Mouse (Mus musculus) stomach, embryonic 14.5 days (tissue): Measurements from ENCODE around the gene Mt4. TPM values are rescaled to one million over a fixed set of nuclear protein-coding genes. Genes with fewer than 3 reads are reported as not detected.

ENCODE experiments used
- ATAC-seq: fragments of 200-750 bp; cut with Nextera tagmentation; 2 replicates; pipeline ENCODE4 v1.8.0; 2017; ENCODE audit warnings: low read depth, moderate TSS enrichment; ENCODE audit not compliant: insufficient number of reproducible peaks, insufficient read depth, low FRiP score
- H3K27ac ChIP-seq: fragments of 300-500 bp; sonication (generic); 2 replicates; pipeline ENCODE4 v1.5.1; 2014; ENCODE audit warnings: mild to moderate bottlenecking, low read length, moderate library complexity, mixed read lengths
- H3K27me3 ChIP-seq: fragments of 300-500 bp; sonication (generic); 2 replicates; pipeline ENCODE4 v1.6.1; 2014; ENCODE audit warnings: low read length, control low read depth, mixed read lengths; ENCODE audit not compliant: control insufficient read depth, insufficient read depth
- H3K36me3 ChIP-seq: fragments of 300-500 bp; sonication (generic); 2 replicates; pipeline ENCODE4 v1.6.1; 2014; ENCODE audit warnings: mild to moderate bottlenecking, control low read depth, low read length, moderate library complexity, mixed read lengths; ENCODE audit not compliant: control insufficient read depth, insufficient read depth
- H3K4me1 ChIP-seq: fragments of 300-500 bp; sonication (generic); 2 replicates; pipeline ENCODE4 v1.6.1; 2014; ENCODE audit warnings: low read length, control low read depth, mixed read lengths; ENCODE audit not compliant: control insufficient read depth, insufficient read depth
- H3K4me2 ChIP-seq: fragments of 300-500 bp; sonication (generic); replicated peaks from 2 replicates; pipeline ENCODE4 v1.6.1; 2014; ENCODE audit warnings: low read depth, low read length, control low read depth
- H3K4me3 ChIP-seq: fragments of 300-500 bp; sonication (generic); 2 replicates; pipeline ENCODE4 v1.5.1; 2014; ENCODE audit warnings: low read depth, low read length, control low read depth
- H3K9ac ChIP-seq: fragments of 300-500 bp; sonication (generic); replicated peaks from 2 replicates; pipeline ENCODE4 v1.6.1; 2014; ENCODE audit warnings: low read depth, mild to moderate bottlenecking, control low read depth, low read length, moderate library complexity, mixed read lengths
- H3K9me3 ChIP-seq: fragments of 300-500 bp; sonication (generic); 2 replicates; pipeline ENCODE4 v1.6.1; 2016; ENCODE audit warnings: low read depth, low read length, control low read depth; ENCODE audit not compliant: control insufficient read depth
- WGBS: fragments of 180-500 bp; shearing (Covaris S2); extraction: QIAGEN DNeasy Blood & Tissue Kit; methylation state at CpG from one replicate; pipeline ENCODE4 v1.1.7; 2014; 5-methylcytosine and 5-hydroxymethylcytosine counted together
- polyA plus RNA-seq: library from polyadenylated mRNA; unstranded; fragments of >200 nt; fragmentation: Nextera tagmentation; extraction: Ambion mirVana; gene quantifications from 2 replicates; pipeline ENCODE4 v1.2.1, GENCODE M21; 2014

Mt4 gene
- polyA plus RNA-seq, 1 experiment from 2014 or later = not detected

GRCm38 (mm10) chr8:94167244-94167643, 30.2 kb downstream of the Mt4 start:
- Histone ChIP-seq H3K36me3 (no peaks in the 10 kb centered on the region), H3K4me2 (no peak overlapping the region), H3K4me3 (no peak overlapping the region), H3K27me3 (peaks cover 11% of the 10 kb centered on the region), H3K9ac (no peak overlapping the region), H3K9me3 (no peaks in the 10 kb centered on the region), H3K4me1 (peaks cover 3% of the 10 kb centered on the region; the same call in 1 of the 2 replicates), H3K27ac (no peak overlapping the region)
- WGBS = 4% methylated on average over 6 of the region's 6 CpGs
- no peak for ATAC-seq

GRCm38 (mm10) chr8:94169547-94169946, 32.5 kb downstream of the Mt4 start:
- no peak overlapping the region for H3K4me2 ChIP-seq
- WGBS = 74% methylated on average over 5 of the region's 5 CpGs
- H3K27ac ChIP-seq = no peak overlapping the region
- peaks cover 22% of the 10 kb centered on the region for H3K27me3 ChIP-seq
- no peaks in the 10 kb centered on the region for H3K9me3 ChIP-seq
- H3K9ac ChIP-seq = no peak overlapping the region
- no peak overlapping the region for H3K4me3 ChIP-seq
- no peak for ATAC-seq
- H3K36me3 ChIP-seq = no peaks in the 10 kb centered on the region
- H3K4me1 ChIP-seq = peaks cover 7% of the 10 kb centered on the region; the same call in 1 of the 2 replicates

GRCm38 (mm10) chr8:94171321-94171755, 34.3 kb downstream of the Mt4 start:
- peak overlapping the region; percentile 35 for H3K4me3 ChIP-seq
- no peak for ATAC-seq
- H3K27ac ChIP-seq = no peak overlapping the region
- no peak overlapping the region for H3K9ac ChIP-seq
- H3K9me3 ChIP-seq = no peaks in the 10 kb centered on the region
- no peaks in the 10 kb centered on the region for H3K36me3 ChIP-seq
- WGBS = 46% methylated on average over 10 of the region's 10 CpGs
- H3K4me2 ChIP-seq = peak overlapping the region; percentile 78
- H3K4me1 ChIP-seq = peaks cover 7% of the 10 kb centered on the region; the same call in 1 of the 2 replicates
- peaks cover 25% of the 10 kb centered on the region for H3K27me3 ChIP-seq

GRCm38 (mm10) chr8:94172075-94172808, 35.2 kb downstream of the Mt4 start, which contains the start of gene Mt2:
TSS of gene Mt2 (plus strand) at chr8:94172664.
- WGBS = under 1% methylated on average over 56 of the region's 56 CpGs
- H3K4me3 ChIP-seq = peak within 1 kb of the TSS; percentile 35
- peaks cover 25% of the 10 kb centered on the region for H3K27me3 ChIP-seq
- peak within 1 kb of the TSS; percentile 78 for H3K4me2 ChIP-seq
- ATAC-seq = peak; percentile 88
- no peaks in the 10 kb centered on the region for H3K36me3 ChIP-seq
- H3K4me1 ChIP-seq = peaks cover 7% of the 10 kb centered on the region; the same call in 1 of the 2 replicates
- H3K9ac ChIP-seq = peak within 1 kb of the TSS; percentile 30
- peak within 1 kb of the TSS; percentile 71; the same call in 1 of the 2 replicates for H3K27ac ChIP-seq
- no peaks in the 10 kb centered on the region for H3K9me3 ChIP-seq

GRCm38 (mm10) chr8:94172809-94173732, 36.1 kb downstream of the Mt4 start:
- Histone ChIP-seq H3K9ac (peak overlapping the region; percentile 30; the same call in 1 of the 2 replicates), H3K4me3 (peak overlapping the region; percentile 35), H3K27ac (peak overlapping the region; percentile 53; the same call in 1 of the 2 replicates), H3K36me3 (no peaks in the 10 kb centered on the region), H3K27me3 (peaks cover 27% of the 10 kb centered on the region), H3K4me1 (peaks cover 7% of the 10 kb centered on the region; the same call in 1 of the 2 replicates), H3K9me3 (no peaks in the 10 kb centered on the region), H3K4me2 (peak overlapping the region; percentile 78)
- WGBS = 2% methylated on average over 39 of the region's 39 CpGs
- ATAC-seq = no peak

GRCm38 (mm10) chr8:94173848-94174403, 36.9 kb downstream of the Mt4 start:
- Histone ChIP-seq H3K4me2 (0 out of 2 replicates have a peak overlapping the region, but pooled peaks have one; percentile 78), H3K36me3 (no peaks in the 10 kb centered on the region), H3K27me3 (peaks cover 34% of the 10 kb centered on the region), H3K4me1 (peaks cover 7% of the 10 kb centered on the region; the same call in 1 of the 2 replicates), H3K9ac (no peak overlapping the region), H3K27ac (no peak overlapping the region), H3K4me3 (peak overlapping the region; percentile 35; the same call in 1 of the 2 replicates), H3K9me3 (no peaks in the 10 kb centered on the region)
- no peak for ATAC-seq
- 47% methylated on average over 11 of the region's 11 CpGs for WGBS

GRCm38 (mm10) chr8:94174619-94175213, 37.7 kb downstream of the Mt4 start:
- Histone ChIP-seq H3K9me3 (no peaks in the 10 kb centered on the region), H3K27me3 (peaks cover 37% of the 10 kb centered on the region), H3K36me3 (no peaks in the 10 kb centered on the region), H3K4me1 (peaks cover 14% of the 10 kb centered on the region; the same call in 1 of the 2 replicates), H3K27ac (no peak overlapping the region), H3K4me3 (no peak overlapping the region), H3K4me2 (no peak overlapping the region), H3K9ac (no peak overlapping the region)
- no peak for ATAC-seq
- WGBS = 37% methylated on average over 7 of the region's 7 CpGs
